Mouse (Mus musculus) liver, embryonic 14.5 days (tissue): ENCODE results near the gene Pbx2.

Source experiments
- CTCF ChIP-seq: IDR thresholded peaks from 2 replicates; pipeline ENCODE4 v1.5.1; 2016; ENCODE audit warnings: antibody characterized with exemption, low read depth, control low read depth
- EP300 ChIP-seq: IDR thresholded peaks from 2 replicates; pipeline ENCODE4 v1.6.1; 2016; ENCODE audit warnings: antibody characterized with exemption, low read depth

- TF ChIP-seq CTCF (no peak), EP300 (no peak)
These were observed 18.7 kb upstream of the Pbx2 start for GRCm38 (mm10) chr17:34572361-34572760.
